Mouse (Mus musculus) cerebellum, adult 11-12 months (tissue): ENCODE measurements at regions not wholly inside any gene's neighbourhood (a gene's known extent, or its start where the extent isn't known, plus 50 kb on each side); places are given as distances from the start of the nearest gene placed in this dataset.
"Not testable (repeated sequence)": the region's sequence is repeated elsewhere in the genome, so short reads cannot be mapped to it uniquely, and the experiment has no call there.

Experiments
- DNase-seq: peaks from one replicate; pipeline ENCODE4 v3.0.0; 2022

GRCm38 (mm10) chr17:42956588-42956987 is 59.8 kb upstream of the Tnfrsf21 start:
- DNase-seq: no peak

GRCm38 (mm10) chr17:42954722-42955121 is 61.6 kb upstream of the Tnfrsf21 start:
- no peak for DNase-seq

GRCm38 (mm10) chr17:42944453-42944852 is 68.0 kb upstream of the Cd2ap start:
- DNase-seq: no peak

- DNase-seq: peak; percentile 18
These were observed 66.8 kb upstream of the Cd2ap start for GRCm38 (mm10) chr17:42943272-42943696.

- no peak for DNase-seq
These were observed 63.0 kb upstream of the Cd2ap start for GRCm38 (mm10) chr17:42939476-42939875.

- DNase-seq: no peak
These were observed 62.1 kb upstream of the Cd2ap start for GRCm38 (mm10) chr17:42938579-42938978.

- not testable (repeated sequence) for DNase-seq
These were observed 61.0 kb upstream of the Cd2ap start for GRCm38 (mm10) chr17:42937480-42937879.

- DNase-seq: no peak
These were observed 57.6 kb upstream of the Cd2ap start for GRCm38 (mm10) chr17:42934068-42934467.

GRCm38 (mm10) chr17:42933335-42934004 is 57.0 kb upstream of the Cd2ap start:
- DNase-seq: no peak

- no peak for DNase-seq
These were observed 50.9 kb upstream of the Cd2ap start for GRCm38 (mm10) chr17:42927320-42927719.
